Mouse (Mus musculus): ENCODE measurements at regions not wholly inside any gene's neighbourhood (a gene's known extent, or its start where the extent isn't known, plus 50 kb on each side); places are given as distances from the start of the nearest gene placed in this dataset.

DNA sequence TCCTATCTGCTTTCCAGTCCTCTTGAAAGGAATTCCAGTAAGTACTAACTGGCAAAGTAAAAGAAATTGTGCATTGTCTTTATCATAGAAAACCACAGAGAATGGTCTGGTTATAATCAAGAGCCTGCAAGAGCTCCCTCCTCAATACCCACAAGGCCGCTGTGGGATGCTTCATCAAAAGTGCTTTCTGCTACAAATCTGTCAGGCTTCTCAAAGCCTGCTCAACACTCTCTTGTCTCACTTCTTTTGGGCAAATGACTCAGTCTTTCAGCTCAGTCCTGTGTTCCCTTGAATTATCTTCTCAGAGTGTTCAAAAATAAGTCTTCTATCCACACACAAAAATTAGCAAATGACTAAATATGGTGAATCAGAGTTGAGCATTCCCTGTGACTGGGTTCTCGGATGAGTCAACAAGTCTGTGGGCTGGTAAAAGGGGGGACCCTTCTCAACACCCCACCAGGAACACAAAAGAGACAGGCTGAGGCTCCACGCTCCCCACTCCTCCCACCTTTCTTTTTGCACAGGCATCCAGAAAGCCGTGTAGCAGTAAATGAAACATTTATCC, 81.8 kb downstream of the Hlx start:
- H3K36me3 ChIP-seq (ENCODE audit: control insufficient read depth, insufficient read depth): no peaks in the 10 kb centered on the region
- no peak overlapping the region for H3K4me3 ChIP-seq (ENCODE audit: insufficient read depth, poor library complexity, severe bottlenecking)
- no peak for TF ChIP-seq MYOD1 (IDR thresholded peaks at IDR 0.05; ENCODE audit: control insufficient read depth, insufficient read length, low read depth)
- TF ChIP-seq MYOG (IDR thresholded peaks at IDR 0.05; ENCODE audit: control insufficient read depth, extremely low read depth, insufficient read length): no peak
- no peak for TF ChIP-seq MAX (IDR thresholded peaks at IDR 0.05)
- no peak for TF ChIP-seq CEBPB (IDR thresholded peaks at IDR 0.05; ENCODE audit: low read depth)
- TF ChIP-seq USF1 (IDR thresholded peaks at IDR 0.05; ENCODE audit: low read depth): no peak
- TF ChIP-seq FOSL1 (IDR thresholded peaks at IDR 0.05; ENCODE audit: insufficient read depth, low read length, poor library complexity, severe bottlenecking): peak; percentile 33
- no peak for TF ChIP-seq CTCF (IDR thresholded peaks at IDR 0.05; ENCODE audit: control insufficient read depth, insufficient read depth, insufficient read length)
- no peaks in the 10 kb centered on the region for H3K79me2 ChIP-seq (ENCODE audit: control insufficient read depth, insufficient read depth)
- H3K27me3 ChIP-seq (ENCODE audit: control insufficient read depth, insufficient read depth, insufficient read length): no peaks in the 10 kb centered on the region
- no peak overlapping the region for H3ac ChIP-seq (ENCODE audit: control insufficient read depth, insufficient read length, low read depth)
- H3K79me3 ChIP-seq (ENCODE audit: low read depth): no peaks in the 10 kb centered on the region

DNA sequence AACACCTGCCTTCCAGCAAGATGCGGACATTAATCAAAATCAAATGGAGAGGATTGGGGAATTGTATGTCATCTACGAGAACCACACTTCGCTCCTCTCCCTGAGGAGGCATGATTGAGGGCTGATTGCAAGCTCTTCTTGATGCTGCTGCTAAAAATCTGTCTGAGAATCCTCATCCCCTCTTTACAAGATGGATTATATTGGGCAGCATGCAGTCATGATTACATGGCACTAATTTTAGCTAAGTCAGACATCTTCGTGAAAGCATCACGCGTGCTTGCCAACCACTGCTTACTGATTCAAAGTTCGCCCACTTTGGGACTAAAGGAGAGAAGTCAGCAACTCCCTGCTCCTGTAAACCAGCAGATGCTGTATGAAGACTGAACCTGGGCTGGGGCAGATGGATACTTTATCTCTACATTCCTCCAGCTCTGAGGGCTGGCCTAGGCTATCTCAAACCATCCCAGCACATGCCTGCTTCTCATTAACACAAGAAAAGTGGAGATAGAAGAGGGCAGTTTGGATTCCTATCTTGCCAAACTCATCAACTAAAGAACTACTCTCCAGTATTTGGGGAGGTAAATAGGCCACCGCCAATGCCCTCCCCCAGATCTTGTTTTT, 84.4 kb downstream of the Hlx start:
- Histone ChIP-seq H3K36me3 (ENCODE audit: control insufficient read depth, insufficient read depth) (no peaks in the 10 kb centered on the region), H3K79me2 (ENCODE audit: control insufficient read depth, insufficient read depth) (no peaks in the 10 kb centered on the region), H3K4me3 (ENCODE audit: insufficient read depth, poor library complexity, severe bottlenecking) (no peak overlapping the region), H3K79me3 (ENCODE audit: low read depth) (no peaks in the 10 kb centered on the region), H3K27me3 (ENCODE audit: control insufficient read depth, insufficient read depth, insufficient read length) (no peaks in the 10 kb centered on the region), H3ac (ENCODE audit: control insufficient read depth, insufficient read length, low read depth) (no peak overlapping the region)
- TF ChIP-seq FOSL1 (IDR thresholded peaks at IDR 0.05; ENCODE audit: insufficient read depth, low read length, poor library complexity, severe bottlenecking): no peak
- TF ChIP-seq MYOG (IDR thresholded peaks at IDR 0.05; ENCODE audit: control insufficient read depth, extremely low read depth, insufficient read length): no peak
- no peak for TF ChIP-seq CTCF (IDR thresholded peaks at IDR 0.05; ENCODE audit: control insufficient read depth, insufficient read depth, insufficient read length)
- no peak for TF ChIP-seq USF1 (IDR thresholded peaks at IDR 0.05; ENCODE audit: low read depth)
- no peak for TF ChIP-seq CEBPB (IDR thresholded peaks at IDR 0.05; ENCODE audit: low read depth)
- TF ChIP-seq MAX (IDR thresholded peaks at IDR 0.05): no peak
- TF ChIP-seq MYOD1 (IDR thresholded peaks at IDR 0.05; ENCODE audit: control insufficient read depth, insufficient read length, low read depth): no peak

DNA sequence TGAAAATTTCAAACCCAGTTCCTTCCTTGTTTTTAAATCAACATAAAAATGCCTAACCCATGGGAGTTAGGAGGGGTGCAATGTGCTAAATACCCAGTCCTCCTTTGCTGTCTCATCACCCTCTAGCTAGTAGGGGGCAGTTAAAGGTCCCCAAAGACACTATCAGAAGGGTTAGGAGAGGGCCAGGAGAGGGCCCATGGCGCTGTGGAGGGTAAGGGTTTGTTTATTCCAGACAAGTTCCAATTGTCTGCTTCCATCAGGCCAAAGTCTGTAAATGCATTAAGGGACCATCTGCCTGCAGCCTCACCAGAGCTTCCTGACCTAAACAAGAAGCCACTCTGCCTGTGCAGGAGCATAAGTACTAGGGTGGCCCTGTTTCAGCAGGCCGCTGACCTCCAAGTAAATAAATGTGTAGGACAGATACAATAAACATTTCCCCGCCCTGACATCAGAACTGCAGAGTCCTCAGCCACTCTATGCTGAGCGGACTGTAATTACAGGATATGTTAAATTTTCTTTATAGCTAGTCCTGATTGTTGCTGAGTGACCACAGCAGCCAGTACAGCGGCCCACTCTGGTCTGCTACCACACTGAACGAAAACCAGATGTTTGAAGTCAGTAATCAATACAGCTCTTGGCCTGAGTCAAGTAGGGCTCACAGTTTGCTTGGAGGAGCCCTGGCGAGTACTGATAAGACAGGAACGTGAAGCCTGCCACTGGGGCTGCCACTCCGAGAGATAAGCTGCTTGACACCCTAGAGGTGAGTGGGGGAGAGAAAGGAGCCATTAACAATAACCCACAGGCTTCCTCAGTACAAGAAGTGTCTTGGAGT, 87.4 kb downstream of the Hlx start:
- TF ChIP-seq MYOD1 (IDR thresholded peaks at IDR 0.05; ENCODE audit: control insufficient read depth, insufficient read length, low read depth) (no peak), CTCF (IDR thresholded peaks at IDR 0.05; ENCODE audit: control insufficient read depth, insufficient read depth, insufficient read length) (no peak), FOSL1 (IDR thresholded peaks at IDR 0.05; ENCODE audit: insufficient read depth, low read length, poor library complexity, severe bottlenecking) (no peak), MYOG (IDR thresholded peaks at IDR 0.05; ENCODE audit: control insufficient read depth, extremely low read depth, insufficient read length) (no peak), MAX (IDR thresholded peaks at IDR 0.05) (no peak), CEBPB (IDR thresholded peaks at IDR 0.05; ENCODE audit: low read depth) (no peak), USF1 (IDR thresholded peaks at IDR 0.05; ENCODE audit: low read depth) (no peak)
- H3K36me3 ChIP-seq (ENCODE audit: control insufficient read depth, insufficient read depth): no peaks in the 10 kb centered on the region
- H3ac ChIP-seq (ENCODE audit: control insufficient read depth, insufficient read length, low read depth): no peak overlapping the region
- no peaks in the 10 kb centered on the region for H3K79me3 ChIP-seq (ENCODE audit: low read depth)
- H3K4me3 ChIP-seq (ENCODE audit: insufficient read depth, poor library complexity, severe bottlenecking): no peak overlapping the region
- H3K27me3 ChIP-seq (ENCODE audit: control insufficient read depth, insufficient read depth, insufficient read length): no peaks in the 10 kb centered on the region
- no peaks in the 10 kb centered on the region for H3K79me2 ChIP-seq (ENCODE audit: control insufficient read depth, insufficient read depth)

DNA sequence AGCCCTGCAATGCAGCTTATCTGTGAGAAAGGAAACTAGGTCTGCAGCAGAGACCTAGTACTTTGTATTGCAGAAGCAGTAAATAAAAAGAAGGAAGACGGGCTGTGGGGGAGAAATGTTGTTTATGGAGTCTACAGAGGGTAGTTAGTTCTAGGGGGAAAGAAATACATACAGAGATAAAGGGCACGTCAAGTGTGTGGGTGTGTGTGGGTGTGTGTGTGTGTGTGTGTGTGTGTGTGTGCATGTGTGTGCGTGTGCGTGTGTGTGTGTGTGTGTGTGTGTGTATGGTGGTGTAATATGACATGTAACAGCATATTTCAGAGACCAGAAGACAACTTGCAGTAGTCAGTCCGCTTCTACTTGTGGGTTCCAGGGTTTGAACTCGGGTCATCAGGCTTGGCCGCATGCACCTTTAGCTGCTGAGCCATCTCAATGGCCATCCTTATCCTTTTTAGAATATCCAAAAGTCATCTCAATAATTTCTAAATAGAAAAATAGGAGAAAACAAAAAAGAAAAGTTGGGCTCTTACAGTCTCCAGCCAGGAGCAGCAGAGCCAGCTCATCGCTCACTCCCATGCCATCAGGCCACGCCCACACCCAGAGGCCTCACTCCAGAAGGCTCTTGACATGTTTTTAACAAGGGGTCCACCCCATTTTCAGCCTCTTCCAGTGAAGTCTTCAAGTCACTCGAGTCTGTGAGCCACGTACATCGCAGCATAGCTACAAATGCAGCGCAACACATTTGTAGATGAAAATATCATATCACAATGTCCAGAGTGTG, 101.5 kb downstream of the Hlx start:
- no peak for TF ChIP-seq MYOD1 (IDR thresholded peaks at IDR 0.05; ENCODE audit: control insufficient read depth, insufficient read length, low read depth)
- no peak for TF ChIP-seq USF1 (IDR thresholded peaks at IDR 0.05; ENCODE audit: low read depth)
- TF ChIP-seq CEBPB (IDR thresholded peaks at IDR 0.05; ENCODE audit: low read depth): no peak
- TF ChIP-seq FOSL1 (IDR thresholded peaks at IDR 0.05; ENCODE audit: insufficient read depth, low read length, poor library complexity, severe bottlenecking): no peak
- no peak for TF ChIP-seq MAX (IDR thresholded peaks at IDR 0.05)
- TF ChIP-seq MYOG (IDR thresholded peaks at IDR 0.05; ENCODE audit: control insufficient read depth, extremely low read depth, insufficient read length): no peak
- TF ChIP-seq CTCF (IDR thresholded peaks at IDR 0.05; ENCODE audit: control insufficient read depth, insufficient read depth, insufficient read length): no peak
- Histone ChIP-seq H3ac (ENCODE audit: control insufficient read depth, insufficient read length, low read depth) (no peak overlapping the region), H3K79me3 (ENCODE audit: low read depth) (no peaks in the 10 kb centered on the region), H3K36me3 (ENCODE audit: control insufficient read depth, insufficient read depth) (no peaks in the 10 kb centered on the region), H3K79me2 (ENCODE audit: control insufficient read depth, insufficient read depth) (no peaks in the 10 kb centered on the region), H3K4me3 (ENCODE audit: insufficient read depth, poor library complexity, severe bottlenecking) (no peak overlapping the region), H3K27me3 (ENCODE audit: control insufficient read depth, insufficient read depth, insufficient read length) (no peaks in the 10 kb centered on the region)

DNA sequence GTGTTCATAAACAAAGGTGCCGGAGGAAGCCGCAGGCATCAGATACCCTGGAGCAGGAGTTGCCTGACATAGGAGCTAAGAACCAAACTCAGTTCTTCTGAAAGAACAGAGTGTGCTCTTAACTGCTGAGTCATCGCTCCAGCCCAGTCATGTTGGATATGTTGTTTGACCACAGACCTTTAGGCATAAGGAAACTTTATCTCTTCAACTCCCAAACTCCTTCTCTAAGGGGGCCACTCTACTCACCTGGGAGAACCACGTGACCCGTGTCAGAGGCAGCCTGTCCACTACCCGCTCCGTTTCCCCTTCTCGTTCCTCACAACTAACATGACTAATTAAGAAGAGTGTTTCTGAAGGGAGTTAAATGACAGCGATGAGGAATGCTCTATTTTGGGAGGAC, 103.2 kb downstream of the Hlx start:
- no peaks in the 10 kb centered on the region for H3K27me3 ChIP-seq (ENCODE audit: control insufficient read depth, insufficient read depth, insufficient read length)
- no peaks in the 10 kb centered on the region for H3K79me3 ChIP-seq (ENCODE audit: low read depth)

More for the DNA sequence above, 103.2 kb downstream of the Hlx start:
- Histone ChIP-seq H3K79me2 (ENCODE audit: control insufficient read depth, insufficient read depth) (no peaks in the 10 kb centered on the region), H3K4me3 (ENCODE audit: insufficient read depth, poor library complexity, severe bottlenecking) (no peak overlapping the region), H3ac (ENCODE audit: control insufficient read depth, insufficient read length, low read depth) (no peak overlapping the region), H3K36me3 (ENCODE audit: control insufficient read depth, insufficient read depth) (no peaks in the 10 kb centered on the region)
- peak; percentile 8 for TF ChIP-seq FOSL1 (IDR thresholded peaks at IDR 0.05; ENCODE audit: insufficient read depth, low read length, poor library complexity, severe bottlenecking)
- TF ChIP-seq USF1 (IDR thresholded peaks at IDR 0.05; ENCODE audit: low read depth): peak; percentile 70
- TF ChIP-seq MYOD1 (IDR thresholded peaks at IDR 0.05; ENCODE audit: control insufficient read depth, insufficient read length, low read depth): no peak

Measured in C2C12 (cell line).